Comparison of ENCODE assay signal across 21 mouse cellular contexts in the genomic region with DNA sequence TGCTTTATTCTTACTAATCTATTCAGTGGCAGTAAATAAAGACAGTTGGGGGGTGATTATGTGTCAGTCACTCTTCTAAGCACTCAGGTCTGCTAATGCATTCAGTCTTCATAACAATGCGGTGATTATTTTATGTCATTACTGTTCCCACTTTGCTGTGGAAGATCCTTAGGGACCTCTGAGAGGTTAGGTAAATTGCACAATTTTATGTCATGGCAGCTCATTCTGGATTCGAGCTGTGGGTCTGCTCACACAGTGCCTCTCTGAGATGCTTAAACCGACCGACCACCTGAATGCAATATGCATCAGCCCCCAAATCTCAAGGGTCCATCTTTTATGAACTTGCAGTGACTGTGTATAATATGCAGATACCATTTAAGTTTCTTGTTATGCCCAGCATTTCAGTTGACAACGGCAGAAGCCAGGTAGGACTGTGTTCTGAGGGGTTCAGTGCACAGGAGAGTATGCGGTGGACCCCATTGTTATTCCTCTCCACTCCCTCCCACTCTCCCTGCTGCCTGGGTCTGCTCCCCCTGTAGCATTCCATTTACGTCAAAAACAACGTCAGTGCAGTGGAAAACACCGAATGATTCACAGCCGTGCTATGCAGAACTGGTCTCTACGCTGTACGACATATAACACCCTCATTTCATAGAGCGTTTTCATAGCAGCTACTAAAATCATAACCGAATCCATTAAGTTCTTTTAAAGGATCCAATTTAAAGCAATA.
DNase-seq lines count a peak whose midpoint lies in the region; ATAC-seq and TF ChIP-seq lines count a peak whose summit lies in the region.
"Had no signal": no experiment of that assay in that cellular context is flagged by ENCODE, and none has a peak within 500 bp of the region (broad histone marks: within the 10 kb centered on the region; RNA-seq: fewer than 3 reads in every experiment).

No protein-coding gene starts in this region.

- dilution Hi-C loops in CH12.LX (cut with MboI; ENCODE audit: extremely low pct_ligation_motif_present, extremely low pct_unique_long_range_greater_than_20kb, low sequenced_read_pairs) = no loop called here

- no peak for TF ChIP-seq POLR2A in CH12.LX (IDR thresholded peaks at IDR 0.05; ENCODE audit: low read depth, low read length)
- no peak for TF ChIP-seq POLR2A in brain, embryonic 14.5 days (IDR thresholded peaks at IDR 0.05; ENCODE audit: borderline replicate concordance, extremely low read depth, insufficient read depth, insufficient read length, poor library complexity, severe bottlenecking)

- no peak for TF ChIP-seq EP300 in CH12.LX (IDR thresholded peaks at IDR 0.05; ENCODE audit: low read length)

- H3K4me1 ChIP-seq in hindbrain, embryonic 14.5 days (replicated peaks; ENCODE audit: control insufficient read depth, insufficient read depth, low read length) = peaks cover 6% of the 10 kb centered on the region
- no peaks in the 10 kb centered on the region for H3K4me1 ChIP-seq in hindbrain, embryonic 11.5 days (replicated peaks; ENCODE audit: control insufficient read depth, insufficient read depth, low read length)
- H3K4me1 ChIP-seq in CH12.LX (ENCODE audit: control insufficient read depth in 1 of 2, insufficient read depth in 2 of 2) = 0 out of 4 replicates have a peak, but pooled peaks cover 0 to 3% of the 10 kb centered on the region in 2 experiments
- no peaks in the 10 kb centered on the region for H3K4me1 ChIP-seq in midbrain, embryonic 15.5 days
- H3K4me1 ChIP-seq: liver, embryonic 13.5 days; lung, embryonic 15.5 days had no signal

- no peak overlapping the region for H3K4me3 ChIP-seq in hindbrain, embryonic 14.5 days (replicated peaks; ENCODE audit: low read length)
- no peak overlapping the region for H3K4me3 ChIP-seq in hindbrain, embryonic 11.5 days (ENCODE audit: low read depth, low read length)
- H3K4me3 ChIP-seq in CH12.LX (replicated peaks in 1 of 3; ENCODE audit: low read depth in 2 of 3, low read length in 2 of 3, poor library complexity in 1 of 3) = peak overlapping the region in 1 of 3 experiments; percentile 30
- H3K4me3 ChIP-seq in midbrain, embryonic 15.5 days = no peak overlapping the region
- H3K4me3 ChIP-seq: gastrocnemius, adult 2 months; layer of hippocampus, adult 2 months; liver, embryonic 13.5 days; lung, embryonic 15.5 days had no signal

- TF ChIP-seq RAD21 in CH12.LX (IDR thresholded peaks at IDR 0.05; ENCODE audit: low read depth, low read length) = no peak

- H3K4me2 ChIP-seq in hindbrain, embryonic 14.5 days (replicated peaks) = peak overlapping the region; percentile 12; the same call in 1 of the 2 replicates
- H3K4me2 ChIP-seq in hindbrain, embryonic 11.5 days (replicated peaks; ENCODE audit: low read depth, low read length) = no peak overlapping the region
- H3K4me2 ChIP-seq in CH12.LX (ENCODE audit: insufficient read depth, low read depth, poor library complexity, severe bottlenecking) = peak overlapping the region; percentile 29; the same call in 1 of the 2 replicates
- H3K4me2 ChIP-seq in midbrain, embryonic 15.5 days = no peak overlapping the region
- H3K4me2 ChIP-seq: heart, embryonic 11.5 days; liver, embryonic 13.5 days; lung, embryonic 15.5 days had no signal

- no peak for TF ChIP-seq CTCF in CH12.LX (conservative IDR thresholded peaks at IDR 0.05 in 1 of 2, IDR thresholded peaks at IDR 0.05 in 1 of 2; ENCODE audit: low read depth in 2 of 2, low read length in 2 of 2)
- TF ChIP-seq CTCF in brain, embryonic 14.5 days (IDR thresholded peaks at IDR 0.05; ENCODE audit: borderline replicate concordance, extremely low read depth, insufficient read depth, insufficient read length) = no peak

- no peak for DNase-seq in hindbrain, embryonic 14.5 days (ENCODE audit: low spot score)
- DNase-seq in hindbrain, embryonic 11.5 days (ENCODE audit: low spot score) = no peak
- no peak for DNase-seq in CH12.LX (ENCODE audit: extremely low read depth)
- peak; percentile 59 for DNase-seq in brain, embryonic 14.5 days (ENCODE audit: low read depth)
- DNase-seq in adrenal gland, postnatal 10 days = no peak
- no peak for DNase-seq in cerebellum, postnatal 25 days
- DNase-seq: adrenal gland, postnatal 25 days; cerebellum, adult 11-12 months; cerebellum, postnatal 14 days; embryo, embryonic 11 days; gastrocnemius, adult 2 months; heart, postnatal 10 days; kidney, adult 8-10 months; kidney, postnatal 14 days; liver, embryonic 13.5 days; lung, postnatal 4 days; thymus, postnatal 4 days had no signal

- H3K36me3 ChIP-seq in hindbrain, embryonic 14.5 days (replicated peaks; ENCODE audit: control insufficient read depth, insufficient read depth) = peaks cover 3% of the 10 kb centered on the region
- H3K36me3 ChIP-seq in hindbrain, embryonic 11.5 days (ENCODE audit: control insufficient read depth, insufficient read depth, low read length) = no peaks in the 10 kb centered on the region
- no peaks in the 10 kb centered on the region for H3K36me3 ChIP-seq in CH12.LX (replicated peaks in 1 of 2; ENCODE audit: control insufficient read depth in 1 of 2, insufficient read depth in 1 of 2, low read length in 1 of 2)
- H3K36me3 ChIP-seq in midbrain, embryonic 15.5 days (replicated peaks) = peaks cover 3% of the 10 kb centered on the region; the same call in 1 of the 2 replicates
- H3K36me3 ChIP-seq: liver, embryonic 13.5 days had no signal

- H3K27me3 ChIP-seq in hindbrain, embryonic 14.5 days (ENCODE audit: control insufficient read depth, insufficient read depth, low read length) = no peaks in the 10 kb centered on the region
- H3K27me3 ChIP-seq in hindbrain, embryonic 11.5 days (ENCODE audit: control insufficient read depth, insufficient read depth, low read length) = no peaks in the 10 kb centered on the region
- no peaks in the 10 kb centered on the region for H3K27me3 ChIP-seq in CH12.LX (replicated peaks)
- H3K27me3 ChIP-seq in midbrain, embryonic 15.5 days (replicated peaks) = no peaks in the 10 kb centered on the region
- H3K27me3 ChIP-seq: liver, embryonic 13.5 days; lung, embryonic 15.5 days had no signal

- no peak overlapping the region for H3K9ac ChIP-seq in hindbrain, embryonic 14.5 days
- H3K9ac ChIP-seq in hindbrain, embryonic 11.5 days (ENCODE audit: low read depth, low read length) = no peak overlapping the region
- H3K9ac ChIP-seq in CH12.LX (ENCODE audit: insufficient read depth, low read depth) = no peak overlapping the region
- H3K9ac ChIP-seq in midbrain, embryonic 15.5 days = no peak overlapping the region
- H3K9ac ChIP-seq: liver, embryonic 13.5 days; lung, embryonic 15.5 days had no signal

- no peak; the same call in 1 of the 2 replicates for ATAC-seq in hindbrain, embryonic 14.5 days (ENCODE audit: low FRiP score)
- ATAC-seq in hindbrain, embryonic 11.5 days (ENCODE audit: low FRiP score) = no peak
- ATAC-seq in midbrain, embryonic 15.5 days (replicated peaks) = peak; percentile 82

- H3K9me3 ChIP-seq in hindbrain, embryonic 14.5 days (ENCODE audit: control insufficient read depth, low read length) = no peaks in the 10 kb centered on the region
- H3K9me3 ChIP-seq in hindbrain, embryonic 11.5 days (ENCODE audit: control insufficient read depth, low read length) = no peaks in the 10 kb centered on the region
- H3K9me3 ChIP-seq in CH12.LX (replicated peaks; ENCODE audit: low read length) = no peaks in the 10 kb centered on the region
- no peaks in the 10 kb centered on the region for H3K9me3 ChIP-seq in midbrain, embryonic 15.5 days
- H3K9me3 ChIP-seq: liver, embryonic 13.5 days; lung, embryonic 15.5 days had no signal

- no peak overlapping the region for H3K27ac ChIP-seq in hindbrain, embryonic 14.5 days
- H3K27ac ChIP-seq in hindbrain, embryonic 11.5 days (ENCODE audit: low read depth, low read length) = no peak overlapping the region
- no peak overlapping the region for H3K27ac ChIP-seq in CH12.LX (ENCODE audit: insufficient read depth, low read depth)
- no peak overlapping the region for H3K27ac ChIP-seq in midbrain, embryonic 15.5 days
- H3K27ac ChIP-seq: gastrocnemius, adult 2 months; layer of hippocampus, adult 2 months; liver, embryonic 13.5 days; lung, embryonic 15.5 days had no signal

- H3K79me2 ChIP-seq in CH12.LX (replicated peaks; ENCODE audit: control insufficient read depth, extremely low read depth, insufficient read depth, poor library complexity, severe bottlenecking) = no peaks in the 10 kb centered on the region

- in situ Hi-C loops in CH12.LX (cut with MboI; ENCODE audit: low pct_ligation_motif_present, low pct_unique_long_range_greater_than_20kb, low sequenced_read_pairs) = loop anchor here (25.0 kb wide), 1 partner anchor 258 kb away; a partner anchor contains a TSS

- WGBS in hindbrain, embryonic 14.5 days = 55% methylated on average over 14 of the region's 14 CpGs
- WGBS in hindbrain, embryonic 11.5 days = 79% methylated on average over 14 of the region's 14 CpGs
- 60% methylated on average over 14 of the region's 14 CpGs for WGBS in midbrain, embryonic 15.5 days

TF ChIP-seq in CH12.LX, 34 proteins besides CTCF, POLR2A, EP300 and RAD21:
- TF ChIP-seq USF2 (conservative IDR thresholded peaks at IDR 0.05; ENCODE audit: low read depth, low read length) (no peak), JUN (IDR thresholded peaks at IDR 0.05; ENCODE audit: insufficient read depth, low read depth, low read length) (no peak), JUND (conservative IDR thresholded peaks at IDR 0.05; ENCODE audit: low read depth, low read length) (no peak), ZC3H11A (IDR thresholded peaks at IDR 0.05; ENCODE audit: low read depth, low read length) (no peak), IRF4 (IDR thresholded peaks at IDR 0.05; ENCODE audit: low read depth, low read length) (no peak), MXI1 (IDR thresholded peaks at IDR 0.05; ENCODE audit: low read depth, low read length) (no peak), SIN3A (IDR thresholded peaks at IDR 0.05; ENCODE audit: low read length) (no peak), ZMIZ1 (IDR thresholded peaks at IDR 0.05; ENCODE audit: low read depth, low read length) (no peak), BHLHE40 (IDR thresholded peaks at IDR 0.05; ENCODE audit: low read depth, low read length) (no peak), SMC3 (IDR thresholded peaks at IDR 0.05; ENCODE audit: low read depth, low read length) (no peak), UBTF (IDR thresholded peaks at IDR 0.05; ENCODE audit: low read depth, low read length) (no peak), POLR2AphosphoS2 (IDR thresholded peaks at IDR 0.05; ENCODE audit: low read depth, low read length) (no peak), CHD2 (IDR thresholded peaks at IDR 0.05; ENCODE audit: low read length) (no peak), NRF1 (IDR thresholded peaks at IDR 0.05; ENCODE audit: low read depth, low read length) (no peak)

Comparison
In these comparisons a context has a peak if more than half of its experiments do, and no peak if none do; other contexts are left out.
1. H3K4me2 ChIP-seq: peak in hindbrain, embryonic 14.5 days (single experiment) and CH12.LX (single experiment); none in hindbrain, embryonic 11.5 days (single experiment) and midbrain, embryonic 15.5 days (single experiment).